In genomic region chrX:99135523-99136258, GRCm38 (mm10) we compare ENCODE assay signal across 7 mouse cellular contexts. TPM values are rescaled to one million over a fixed set of nuclear protein-coding genes. Genes with fewer than 3 reads are reported as not detected.
DNase-seq lines count a peak whose midpoint lies in the region; ATAC-seq lines count a peak whose summit lies in the region.

Gene Efnb1, plus strand, starts transcription at chrX:99136130.

- peaks cover 12% of the 10 kb centered on the region for H3K4me1 ChIP-seq in embryonic facial prominence, embryonic 12.5 days
- peaks cover 5% of the 10 kb centered on the region; the same call in 1 of the 2 replicates for H3K4me1 ChIP-seq in limb, embryonic 11.5 days (ENCODE audit: control insufficient read depth, insufficient read depth, low read length)
- H3K4me1 ChIP-seq in midbrain, embryonic 14.5 days (ENCODE audit: control insufficient read depth, insufficient read depth, low read length): peaks cover 11% of the 10 kb centered on the region

- peak within 1 kb of the TSS; percentile 89 for H3K27ac ChIP-seq in embryonic facial prominence, embryonic 12.5 days
- peak within 1 kb of the TSS; percentile 23 for H3K27ac ChIP-seq in limb, embryonic 11.5 days (replicated peaks; ENCODE audit: low read depth, low read length)
- peak within 1 kb of the TSS; percentile 81 for H3K27ac ChIP-seq in midbrain, embryonic 14.5 days (replicated peaks; ENCODE audit: low read depth, low read length)

- WGBS in embryonic facial prominence, embryonic 12.5 days: 26% methylated on average over 35 of the region's 35 CpGs
- 23% methylated on average over 35 of the region's 35 CpGs for WGBS in limb, embryonic 11.5 days
- WGBS in midbrain, embryonic 14.5 days: 29% methylated on average over 35 of the region's 35 CpGs

- H3K4me2 ChIP-seq in embryonic facial prominence, embryonic 12.5 days (replicated peaks): peak within 1 kb of the TSS; percentile 64
- peak within 1 kb of the TSS; percentile 74 for H3K4me2 ChIP-seq in limb, embryonic 11.5 days (ENCODE audit: low read depth, severe bottlenecking)
- H3K4me2 ChIP-seq in midbrain, embryonic 14.5 days (ENCODE audit: low read length): peak within 1 kb of the TSS; percentile 72

- H3K9me3 ChIP-seq in embryonic facial prominence, embryonic 12.5 days: no peaks in the 10 kb centered on the region
- H3K9me3 ChIP-seq in limb, embryonic 11.5 days (ENCODE audit: control insufficient read depth, low read length): no peaks in the 10 kb centered on the region
- no peaks in the 10 kb centered on the region for H3K9me3 ChIP-seq in midbrain, embryonic 14.5 days (ENCODE audit: control insufficient read depth, low read length)

- H3K36me3 ChIP-seq in embryonic facial prominence, embryonic 12.5 days: no peaks in the 10 kb centered on the region
- H3K36me3 ChIP-seq in limb, embryonic 11.5 days (ENCODE audit: control insufficient read depth, insufficient read depth, low read length): no peaks in the 10 kb centered on the region
- H3K36me3 ChIP-seq in midbrain, embryonic 14.5 days (ENCODE audit: control insufficient read depth, insufficient read depth, low read length): no peaks in the 10 kb centered on the region

- ATAC-seq in embryonic facial prominence, embryonic 12.5 days (ENCODE audit: insufficient number of reproducible peaks, insufficient read depth, low FRiP score, low TSS enrichment): peak; percentile 88
- ATAC-seq in limb, embryonic 11.5 days (ENCODE audit: insufficient number of reproducible peaks, low FRiP score, low TSS enrichment, low read depth): peak; percentile 88
- peak; percentile 91 for ATAC-seq in midbrain, embryonic 14.5 days (ENCODE audit: low FRiP score, low TSS enrichment)

- H3K9ac ChIP-seq in embryonic facial prominence, embryonic 12.5 days: peak within 1 kb of the TSS; percentile 87
- peak within 1 kb of the TSS; percentile 91 for H3K9ac ChIP-seq in limb, embryonic 11.5 days (ENCODE audit: low read length)
- H3K9ac ChIP-seq in midbrain, embryonic 14.5 days (replicated peaks; ENCODE audit: low read length): peak within 1 kb of the TSS; percentile 71

- H3K27me3 ChIP-seq in embryonic facial prominence, embryonic 12.5 days: peaks cover 28% of the 10 kb centered on the region; the same call in 1 of the 2 replicates
- H3K27me3 ChIP-seq in limb, embryonic 11.5 days (ENCODE audit: control insufficient read depth, insufficient read depth, low read length): peaks cover 5% of the 10 kb centered on the region; the same call in 1 of the 2 replicates
- H3K27me3 ChIP-seq in midbrain, embryonic 14.5 days (ENCODE audit: control insufficient read depth, insufficient read depth, low read length): 0 out of 2 replicates have a peak, but pooled peaks cover 12% of the 10 kb centered on the region

- peak within 1 kb of the TSS; percentile 69 for H3K4me3 ChIP-seq in embryonic facial prominence, embryonic 12.5 days
- H3K4me3 ChIP-seq in limb, embryonic 11.5 days (ENCODE audit: low read depth, low read length): peak within 1 kb of the TSS; percentile 73
- peak within 1 kb of the TSS; percentile 58 for H3K4me3 ChIP-seq in midbrain, embryonic 14.5 days (replicated peaks; ENCODE audit: low read depth, low read length)

- peak; percentile 94 for DNase-seq in adrenal gland, postnatal 14 days
- DNase-seq in heart, adult 11 months: peak; percentile 100
- DNase-seq in kidney, adult 18-20 months: peak; percentile 92
- peak; percentile 87 for DNase-seq in limb, embryonic 11.5 days (ENCODE audit: low spot score)
- peak; percentile 93 for DNase-seq in midbrain, embryonic 14.5 days
- DNase-seq in spleen, adult 18-20 months: peak; percentile 79 to 81

RNA-seq across cellular contexts. Expression of gene Efnb1, which starts in this region (rescaled TPM):
- total RNA-seq in adrenal gland, postnatal 14 days (2021): 45.8 and 48.9 TPM in 2 replicates
- polyA plus RNA-seq in embryonic facial prominence, embryonic 12.5 days (2016; fragmentation: Nextera tagmentation; extraction: Ambion mirVana): 71.1 and 73.6 TPM in 2 replicates
- 39.3 and 45.7 TPM in 2 replicates for polyA plus RNA-seq in limb, embryonic 11.5 days (2014; fragmentation: Nextera tagmentation; extraction: Ambion mirVana)
- polyA plus RNA-seq in midbrain, embryonic 14.5 days (2014; fragmentation: Nextera tagmentation; extraction: Ambion mirVana): 13.9 and 20.0 TPM in 2 replicates

Comparison
In these comparisons a context has a peak if more than half of its experiments do, and no peak if none do; other contexts are left out.
1. Peak in every context shown above with its lines: DNase-seq, ATAC-seq, H3K4me3 ChIP-seq and H3K27ac ChIP-seq.
2. H3K27ac ChIP-seq: peak in every context shown above with its lines; median percentile 89 in embryonic facial prominence, embryonic 12.5 days; 81 in midbrain, embryonic 14.5 days; 23 in limb, embryonic 11.5 days.